In the genomic region with DNA sequence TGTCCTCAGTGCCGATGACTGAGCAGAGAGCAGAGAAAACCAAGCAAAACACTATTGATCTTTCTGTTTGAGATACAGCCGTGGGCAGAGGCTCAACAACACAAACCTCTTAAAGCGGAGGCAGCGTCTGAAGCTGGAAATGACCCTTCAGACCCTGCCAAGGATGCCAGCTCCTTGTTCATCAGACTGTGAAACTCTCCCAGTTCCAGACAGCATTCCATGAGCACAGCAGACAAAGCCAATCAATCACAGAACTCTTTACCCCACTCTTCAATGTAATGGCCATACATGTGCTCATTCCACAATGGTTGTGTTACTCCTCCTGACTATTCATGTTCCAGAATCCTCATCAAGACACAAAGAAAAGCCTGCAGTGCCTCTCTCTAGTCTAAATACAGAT, we compare ENCODE assay signal across 26 mouse cellular contexts.
DNase-seq lines count a peak whose midpoint lies in the region; ATAC-seq and TF ChIP-seq lines count a peak whose summit lies in the region.
"Had no signal": no experiment of that assay in that cellular context is flagged by ENCODE, and none has a peak within 500 bp of the region (broad histone marks: within the 10 kb centered on the region; RNA-seq: fewer than 3 reads in every experiment).

No protein-coding gene starts in this region.

- no peaks in the 10 kb centered on the region for H3K9me3 ChIP-seq in hindbrain, embryonic 11.5 days (ENCODE audit: control insufficient read depth, low read length)
- H3K9me3 ChIP-seq in hindbrain, embryonic 10.5 days = 0 out of 2 replicates have a peak, but pooled peaks cover 6% of the 10 kb centered on the region
- H3K9me3 ChIP-seq in kidney, embryonic 16.5 days (ENCODE audit: low read length) = no peaks in the 10 kb centered on the region
- H3K9me3 ChIP-seq: embryonic facial prominence, embryonic 12.5 days; intestine, embryonic 15.5 days; liver, embryonic 12.5 days had no signal

- no peaks in the 10 kb centered on the region for H3K27me3 ChIP-seq in hindbrain, embryonic 11.5 days (ENCODE audit: control insufficient read depth, insufficient read depth, low read length)
- H3K27me3 ChIP-seq in hindbrain, embryonic 10.5 days (ENCODE audit: insufficient read depth, poor library complexity, severe bottlenecking) = no peaks in the 10 kb centered on the region
- no peaks in the 10 kb centered on the region for H3K27me3 ChIP-seq in kidney, embryonic 16.5 days (ENCODE audit: insufficient read depth, low read length)
- H3K27me3 ChIP-seq: embryonic facial prominence, embryonic 12.5 days; forebrain, embryonic 13.5 days; heart, embryonic 13.5 days; hindbrain, embryonic 13.5 days; intestine, embryonic 15.5 days; limb, embryonic 13.5 days; liver, embryonic 12.5 days had no signal

- no peak overlapping the region for H3K4me3 ChIP-seq in hindbrain, embryonic 11.5 days (ENCODE audit: low read depth, low read length)
- no peak overlapping the region for H3K4me3 ChIP-seq in hindbrain, embryonic 10.5 days
- peak overlapping the region; percentile 12; the same call in 1 of the 2 replicates for H3K4me3 ChIP-seq in kidney, embryonic 16.5 days (ENCODE audit: low read length)
- H3K4me3 ChIP-seq: embryonic facial prominence, embryonic 12.5 days; forebrain, embryonic 13.5 days; heart, embryonic 13.5 days; hindbrain, embryonic 13.5 days; intestine, embryonic 15.5 days; limb, embryonic 13.5 days; liver, embryonic 12.5 days had no signal

- no peak for ATAC-seq in hindbrain, embryonic 11.5 days (ENCODE audit: low FRiP score)
- peak; percentile 65; the same call in 1 of the 2 replicates for ATAC-seq in kidney, embryonic 16.5 days (ENCODE audit: low FRiP score, low TSS enrichment)
- ATAC-seq: CD4-positive, CD25-positive, alpha-beta regulatory T cell, adult 4 months; forebrain, embryonic 13.5 days; intestine, embryonic 15.5 days; liver, embryonic 12.5 days had no signal

- H3K9ac ChIP-seq in hindbrain, embryonic 11.5 days (ENCODE audit: low read depth, low read length) = no peak overlapping the region
- H3K9ac ChIP-seq in kidney, embryonic 16.5 days (replicated peaks; ENCODE audit: low read length) = peak overlapping the region; percentile 13; the same call in 1 of the 2 replicates
- H3K9ac ChIP-seq: embryonic facial prominence, embryonic 12.5 days; forebrain, embryonic 13.5 days; heart, embryonic 13.5 days; hindbrain, embryonic 13.5 days; intestine, embryonic 15.5 days; limb, embryonic 13.5 days; liver, embryonic 12.5 days had no signal

- TF ChIP-seq CTCF in brain, embryonic 14.5 days (IDR thresholded peaks at IDR 0.05; ENCODE audit: borderline replicate concordance, extremely low read depth, insufficient read depth, insufficient read length) = no peak

- no peak overlapping the region for H3K27ac ChIP-seq in hindbrain, embryonic 11.5 days (ENCODE audit: low read depth, low read length)
- H3K27ac ChIP-seq in hindbrain, embryonic 10.5 days = no peak overlapping the region
- peak overlapping the region; percentile 14; the same call in 1 of the 2 replicates for H3K27ac ChIP-seq in kidney, embryonic 16.5 days (ENCODE audit: low read length)
- H3K27ac ChIP-seq: embryonic facial prominence, embryonic 12.5 days; forebrain, embryonic 13.5 days; heart, embryonic 13.5 days; hindbrain, embryonic 13.5 days; intestine, embryonic 15.5 days; limb, embryonic 13.5 days; liver, embryonic 12.5 days had no signal

- no peaks in the 10 kb centered on the region for H3K36me3 ChIP-seq in hindbrain, embryonic 11.5 days (ENCODE audit: control insufficient read depth, insufficient read depth, low read length)
- no peaks in the 10 kb centered on the region for H3K36me3 ChIP-seq in hindbrain, embryonic 10.5 days
- H3K36me3 ChIP-seq in kidney, embryonic 16.5 days (ENCODE audit: insufficient read depth, low read length) = no peaks in the 10 kb centered on the region
- H3K36me3 ChIP-seq: embryonic facial prominence, embryonic 12.5 days; heart, embryonic 13.5 days; hindbrain, embryonic 13.5 days; intestine, embryonic 15.5 days; limb, embryonic 13.5 days; liver, embryonic 12.5 days had no signal

- no peak for TF ChIP-seq POLR2A in brain, embryonic 14.5 days (IDR thresholded peaks at IDR 0.05; ENCODE audit: borderline replicate concordance, extremely low read depth, insufficient read depth, insufficient read length, poor library complexity, severe bottlenecking)

- no peak overlapping the region for H3K4me2 ChIP-seq in hindbrain, embryonic 11.5 days (replicated peaks; ENCODE audit: low read depth, low read length)
- peak overlapping the region; percentile 31 for H3K4me2 ChIP-seq in kidney, embryonic 16.5 days (replicated peaks; ENCODE audit: low read depth, low read length)
- H3K4me2 ChIP-seq: embryonic facial prominence, embryonic 12.5 days; forebrain, embryonic 13.5 days; heart, embryonic 13.5 days; hindbrain, embryonic 13.5 days; intestine, embryonic 15.5 days; limb, embryonic 13.5 days; liver, embryonic 12.5 days; midbrain, embryonic 11.5 days had no signal

- WGBS in hindbrain, embryonic 11.5 days = 68% methylated on average over 4 of the region's 4 CpGs
- 64% methylated on average over 4 of the region's 4 CpGs for WGBS in hindbrain, embryonic 10.5 days
- WGBS in kidney, embryonic 16.5 days = 24% methylated on average over 4 of the region's 4 CpGs

- DNase-seq in hindbrain, embryonic 11.5 days (ENCODE audit: low spot score) = peak; percentile 5
- no peak for DNase-seq in hindbrain, embryonic 10.5 days (ENCODE audit: low spot score)
- DNase-seq in brain, embryonic 14.5 days (ENCODE audit: low read depth) = peak; percentile 22
- peak; percentile 18 to 46 for DNase-seq in kidney, postnatal 4 days
- no peak for DNase-seq in gastrocnemius, adult 8-10 months (ENCODE audit: low spot score in 2 of 2)
- no peak for DNase-seq in lung, postnatal 36 days
- DNase-seq: adrenal gland, postnatal 25 days; cerebellum, adult 9-11 months; gastrocnemius, postnatal 10 days; heart, adult 18-20 months; heart, postnatal 14 days; layer of hippocampus, postnatal 36 days; lung, adult 18-20 months; lung, postnatal 10 days; right cerebral cortex, postnatal 25 days; spleen, adult 18-20 months had no signal

- no peaks in the 10 kb centered on the region for H3K4me1 ChIP-seq in hindbrain, embryonic 11.5 days (replicated peaks; ENCODE audit: control insufficient read depth, insufficient read depth, low read length)
- 0 out of 2 replicates have a peak, but pooled peaks cover 9% of the 10 kb centered on the region for H3K4me1 ChIP-seq in hindbrain, embryonic 10.5 days (replicated peaks)
- H3K4me1 ChIP-seq in kidney, embryonic 16.5 days (ENCODE audit: insufficient read depth, low read length) = peaks cover 6% of the 10 kb centered on the region; the same call in 1 of the 2 replicates
- H3K4me1 ChIP-seq: embryonic facial prominence, embryonic 12.5 days; forebrain, embryonic 13.5 days; intestine, embryonic 15.5 days; liver, embryonic 12.5 days had no signal

Comparison
In these comparisons a context has a peak if more than half of its experiments do, and no peak if none do; other contexts are left out.
1. DNase-seq: peak in hindbrain, embryonic 11.5 days (single experiment), brain, embryonic 14.5 days (single experiment) and kidney, postnatal 4 days (2 of 2); none in hindbrain, embryonic 10.5 days (single experiment), gastrocnemius, adult 8-10 months (0 of 2) and lung, postnatal 36 days (single experiment).